Comparison of ENCODE assay signal across 9 mouse cellular contexts in the genomic region with DNA sequence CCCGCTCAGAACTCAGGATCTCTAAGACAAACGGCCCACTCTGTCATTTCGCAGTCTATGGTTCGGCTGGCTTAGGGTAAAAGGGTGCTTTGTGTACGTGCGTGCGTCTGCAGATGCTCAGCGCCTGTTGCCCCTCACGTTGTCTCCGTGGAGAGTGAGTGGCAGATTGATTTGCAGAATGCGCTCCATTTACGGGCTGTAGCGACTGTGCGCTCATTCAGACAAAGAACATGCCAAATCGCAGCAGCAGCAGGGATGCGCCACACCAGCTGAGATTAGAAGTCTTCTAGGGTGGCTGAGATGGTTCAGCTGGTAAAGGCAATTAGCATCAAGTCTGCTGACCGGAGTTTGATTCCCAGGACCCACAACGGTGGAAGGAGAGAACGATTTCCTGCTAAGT. TPM values are rescaled to one million over a fixed set of nuclear protein-coding genes. Genes with fewer than 3 reads are reported as not detected.
A peak's percentile ranks its signal among the peaks of the same experiment; 100 is the strongest.
DNase-seq lines count a peak whose midpoint lies in the region; ATAC-seq lines count a peak whose summit lies in the region.
"Had no signal": no experiment of that assay in that cellular context is flagged by ENCODE, and none has a peak within 500 bp of the region (broad histone marks: within the 10 kb centered on the region; RNA-seq: fewer than 3 reads in every experiment).

No protein-coding gene starts in this region.

- ATAC-seq in frontal cortex, adult (ENCODE audit: low TSS enrichment) = peak; percentile 29; the same call in 1 of the 2 replicates

- DNase-seq in frontal cortex, adult 2 months (ENCODE audit: extremely low spot score in 1 of 2, low spot score in 1 of 2) = no peak
- DNase-seq in right cerebral cortex, postnatal 10 days (ENCODE audit: low spot score in 2 of 2) = peak; percentile 47 to 54
- no peak for DNase-seq in right cerebral cortex, postnatal 36 days (ENCODE audit: low spot score in 2 of 2)
- DNase-seq in layer of hippocampus, postnatal 36 days = peak; percentile 34 to 44
- DNase-seq in c-Kit-positive CD71-positive TER-119-positive erythroid progenitor cells, embryonic 14.5 days (ENCODE audit: low spot score) = no peak
- DNase-seq in right cerebral cortex, postnatal 14 days = no peak
- no peak for DNase-seq in cerebellum, postnatal 36 days
- DNase-seq: thymus, postnatal 25 days had no signal

RNA-seq across cellular contexts. Expression of gene Map2k6, which starts 2.8 kb away (rescaled TPM):
- 10.7 TPM in 2 replicates for polyA plus RNA-seq in frontal cortex, adult 2 months (2012; rRNA removed)
- total RNA-seq in layer of hippocampus, postnatal 36 days (2021) = 10 to 100 TPM; 32.4 to 35.5 TPM

RNA-seq across cellular contexts. Expression of gene Abca5, which starts 58.6 kb away (rescaled TPM):
- 11.0 and 12.5 TPM in 2 replicates for polyA plus RNA-seq in frontal cortex, adult 2 months (2012; rRNA removed)
- total RNA-seq in layer of hippocampus, postnatal 36 days (2021) = 10 to 100 TPM; 35.2 to 39.9 TPM

Comparison
In these comparisons a context has a peak if more than half of its experiments do, and no peak if none do; other contexts are left out.
1. DNase-seq: peak in right cerebral cortex, postnatal 10 days (2 of 2) and layer of hippocampus, postnatal 36 days (2 of 2); none in frontal cortex, adult 2 months (0 of 2), right cerebral cortex, postnatal 36 days (0 of 2), c-Kit-positive CD71-positive TER-119-positive erythroid progenitor cells, embryonic 14.5 days (single experiment), right cerebral cortex, postnatal 14 days (single experiment) and cerebellum, postnatal 36 days (0 of 2).